Mouse (Mus musculus): Measurements from ENCODE around the gene Mmp21. TPM values are rescaled to one million over a fixed set of nuclear protein-coding genes. Genes with fewer than 3 reads are reported as not detected.
"Not testable (repeated sequence)": the region's sequence is repeated elsewhere in the genome, so short reads cannot be mapped to it uniquely, and the experiment has no call there.

Gene Mmp21
- total RNA-seq (2021), result under 1 TPM in 1 of 2 experiments, not detected in 1; 0.27 TPM

DNA sequence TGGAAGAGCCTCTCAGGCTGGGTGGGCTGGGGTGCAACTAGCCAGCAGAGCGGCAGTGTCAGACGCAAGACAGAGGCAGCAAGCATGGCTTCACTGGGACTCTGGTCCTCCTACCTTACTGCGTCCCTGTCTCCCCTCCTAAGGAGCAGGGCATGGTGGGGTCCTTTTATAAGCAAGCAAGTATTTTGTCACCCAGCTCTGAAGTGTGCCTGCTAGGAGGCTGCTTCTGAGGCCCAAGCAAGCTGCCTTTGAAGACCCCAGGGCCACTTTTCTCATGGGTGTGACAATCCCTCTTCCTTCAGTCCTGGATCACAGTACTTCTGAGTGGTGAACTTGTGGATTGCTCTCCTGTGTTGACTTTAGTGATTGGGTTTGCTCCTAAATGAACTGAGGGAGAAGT lies at the start of gene Mmp21:
Gene Mmp21 (minus strand): TSS at position 101 of the 400 bp plus-strand sequence.
- no peak for DNase-seq (ENCODE audit: low spot score in 2 of 2)
- intact Hi-C loops (cut with DNase I), result loop anchor here (10.0 kb wide), 1 partner anchor 1805 kb away; no protein-coding TSS in a partner anchor

- intact Hi-C loops (cut with DNase I), result no loop called here
- no peak for DNase-seq (ENCODE audit: low spot score in 2 of 2)
Observed at GRCm38 (mm10) chr7:133729351-133729750, 49.5 kb upstream of the Mmp21 start.

GRCm38 (mm10) chr7:133727027-133727426 lies 47.2 kb upstream of the Mmp21 start:
- intact Hi-C loops (cut with DNase I), result no loop called here
- no peak for DNase-seq (ENCODE audit: low spot score in 2 of 2)

DNA sequence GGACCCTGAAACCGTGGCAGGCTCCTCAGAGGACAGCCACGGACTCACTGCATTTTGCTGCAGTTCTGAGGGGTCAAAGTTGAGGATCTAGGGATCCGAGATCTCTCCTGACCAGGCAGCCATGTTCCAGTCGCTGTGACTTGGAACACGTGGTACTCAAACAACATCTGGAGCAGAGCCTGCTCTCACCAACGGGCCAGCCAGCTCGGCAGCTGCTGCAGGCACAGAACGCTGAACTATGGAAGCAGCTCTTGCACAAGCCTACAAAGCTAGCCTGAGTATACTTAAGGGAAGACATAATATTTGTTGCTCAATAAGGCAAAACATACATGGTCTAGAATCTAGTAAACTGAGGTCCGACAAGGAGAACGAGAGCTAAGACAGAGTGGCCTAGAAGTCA lies 45.7 kb upstream of the Mmp21 start:
- no peak for DNase-seq (ENCODE audit: low spot score in 2 of 2)
- intact Hi-C loops (cut with DNase I), result no loop called here

- intact Hi-C loops (cut with DNase I), result loop anchor here (5.0 kb wide), 1 partner anchor 52 kb away; the partner anchor contains the start of gene Fank1
Observed at GRCm38 (mm10) chr7:133724844-133725243, 45.0 kb upstream of the Mmp21 start.

GRCm38 (mm10) chr7:133720616-133721015 lies 40.8 kb upstream of the Mmp21 start:
- intact Hi-C loops (cut with DNase I), result loop anchor here (5.0 kb wide), 1 partner anchor 57 kb away; the partner anchor contains the start of gene Fank1
- DNase-seq (ENCODE audit: low spot score in 2 of 2), result no peak

More at GRCm38 (mm10) chr7:133724844-133725243, 45.0 kb upstream of the Mmp21 start:
- no peak for DNase-seq (ENCODE audit: low spot score in 2 of 2)

GRCm38 (mm10) chr7:133718580-133718979 lies 38.7 kb upstream of the Mmp21 start:
- intact Hi-C loops (cut with DNase I), result no loop called here

DNA sequence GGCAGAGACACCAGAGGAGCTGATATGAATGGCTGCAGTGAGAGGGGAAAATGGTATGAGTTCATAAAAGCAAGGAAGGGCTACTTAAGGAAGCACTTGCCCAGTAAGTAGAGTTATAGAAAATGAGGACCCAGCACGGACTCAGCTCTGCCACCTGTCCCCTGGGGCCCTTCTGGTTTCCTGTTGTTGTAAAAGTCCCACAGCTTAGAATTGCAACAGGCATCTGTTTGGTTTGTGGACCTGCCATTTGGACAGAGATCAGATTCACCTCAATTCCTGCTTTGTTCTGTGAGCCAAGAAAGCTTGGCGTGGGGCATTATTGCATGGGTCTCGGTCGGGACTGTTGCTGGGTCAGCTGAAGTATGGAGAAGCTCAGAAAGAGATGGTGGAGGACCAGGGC lies 35.5 kb upstream of the Mmp21 start:
- DNase-seq (ENCODE audit: low spot score in 2 of 2), result no peak
- intact Hi-C loops (cut with DNase I), result no loop called here

More at GRCm38 (mm10) chr7:133718580-133718979, 38.7 kb upstream of the Mmp21 start:
- no peak for DNase-seq (ENCODE audit: low spot score in 2 of 2)

- no peak for DNase-seq (ENCODE audit: low spot score in 2 of 2)
- intact Hi-C loops (cut with DNase I), result loop anchor here (5.0 kb wide), 1 partner anchor 75 kb away; the partner anchor contains the start of gene Dhx32
Observed at GRCm38 (mm10) chr7:133707301-133707700, 27.4 kb upstream of the Mmp21 start.

- no peak for DNase-seq (ENCODE audit: low spot score in 2 of 2)
- intact Hi-C loops (cut with DNase I), result no loop called here
Observed at GRCm38 (mm10) chr7:133703906-133704305, 24.0 kb upstream of the Mmp21 start.

DNA sequence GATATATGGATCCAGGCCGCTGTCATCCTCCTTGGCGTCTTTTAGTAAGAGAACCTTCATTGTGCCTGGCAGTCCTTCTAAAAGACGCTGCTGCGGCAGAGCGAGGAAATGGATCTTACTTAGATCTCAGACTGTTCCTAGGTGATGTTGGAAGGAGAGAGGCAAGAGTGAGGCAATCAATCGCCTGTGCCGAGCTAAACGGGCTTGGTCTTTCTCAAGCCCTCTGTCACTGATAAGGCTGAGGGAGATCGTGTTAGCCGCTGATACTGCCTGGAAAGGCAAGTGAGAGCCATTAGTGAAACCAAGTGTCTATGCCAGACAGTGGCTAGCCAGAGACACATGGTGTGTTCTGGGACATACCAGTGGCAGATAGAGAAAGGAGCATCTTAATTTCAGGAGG lies 22.5 kb upstream of the Mmp21 start:
- DNase-seq (ENCODE audit: low spot score in 2 of 2), result no peak
- intact Hi-C loops (cut with DNase I), result no loop called here

DNA sequence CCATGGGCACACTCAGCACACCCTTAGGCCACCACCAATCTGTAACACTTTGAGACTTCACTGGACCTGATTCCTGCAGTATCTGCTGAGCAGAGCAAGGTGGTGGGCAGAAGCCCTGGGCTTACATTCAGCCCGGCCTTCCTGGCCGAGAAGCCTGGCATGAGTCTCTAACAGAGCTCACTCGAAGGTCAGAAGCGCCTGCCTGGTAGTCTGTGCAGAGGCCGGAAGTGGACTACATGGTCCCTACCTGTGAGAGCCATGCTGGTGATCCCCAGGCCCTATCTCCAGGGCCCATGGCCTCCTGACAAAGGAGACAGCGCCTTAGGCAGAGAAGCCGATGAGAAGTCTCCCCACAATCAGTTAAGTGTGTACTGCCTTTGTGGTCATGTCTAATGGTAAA lies 21.5 kb upstream of the Mmp21 start:
- intact Hi-C loops (cut with DNase I), result no loop called here
- no peak for DNase-seq (ENCODE audit: low spot score in 2 of 2)

DNA sequence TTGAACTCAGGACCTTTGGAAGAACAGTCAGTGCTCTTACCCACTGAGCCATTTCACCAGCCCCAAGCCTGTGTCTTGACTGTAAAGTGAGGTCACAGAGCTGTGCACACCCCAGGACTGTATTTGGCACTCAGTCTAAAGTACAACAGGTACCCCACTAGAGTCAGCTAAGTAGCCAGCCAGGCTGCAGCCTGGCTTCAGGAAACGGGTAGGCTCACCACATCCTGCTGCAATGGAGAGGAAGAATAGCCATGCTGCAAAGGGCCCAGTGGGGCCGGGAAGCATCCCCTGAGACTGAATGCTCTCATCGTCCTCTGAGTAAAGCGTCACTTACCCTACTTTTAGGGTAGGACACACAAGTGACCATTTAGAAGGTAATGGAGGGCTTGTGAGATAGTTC lies 20.0 kb upstream of the Mmp21 start:
- intact Hi-C loops (cut with DNase I), result no loop called here
- DNase-seq (ENCODE audit: low spot score in 2 of 2), result no peak

DNA sequence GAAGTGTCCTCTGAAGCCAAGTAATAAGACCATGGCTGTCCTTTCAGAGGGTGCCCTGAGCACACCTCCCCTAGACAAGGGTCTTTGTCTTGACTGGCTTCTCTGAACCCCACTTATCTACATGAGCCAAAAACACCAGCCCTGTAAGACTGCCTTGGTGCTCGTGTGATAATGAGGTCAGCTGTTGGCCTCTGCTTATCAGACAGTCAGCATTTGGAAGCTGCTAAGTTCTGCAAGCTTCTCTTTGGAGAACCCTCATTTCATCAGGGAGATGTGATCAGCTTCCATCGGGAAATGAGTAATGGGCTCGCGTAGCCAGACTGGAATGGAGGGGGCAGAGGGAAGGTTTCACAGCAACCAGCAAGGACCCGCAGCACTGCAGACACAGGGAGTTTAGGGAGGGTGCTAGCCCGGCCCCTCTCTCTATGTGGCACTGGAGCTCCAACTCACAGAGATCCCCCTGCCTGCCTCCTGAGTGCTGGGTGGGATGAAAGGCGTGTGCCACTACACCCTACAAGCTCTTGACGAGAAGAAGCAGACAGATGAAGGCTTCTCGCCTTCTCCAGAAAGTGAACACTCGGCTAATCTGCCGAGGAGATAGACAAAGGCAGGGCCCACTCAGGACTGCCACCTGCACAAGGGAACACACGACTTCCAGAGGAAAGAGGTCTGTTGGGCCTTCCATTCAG lies 18.3 kb upstream of the Mmp21 start:
- no peak for DNase-seq (ENCODE audit: low spot score in 2 of 2)
- intact Hi-C loops (cut with DNase I), result no loop called here

DNA sequence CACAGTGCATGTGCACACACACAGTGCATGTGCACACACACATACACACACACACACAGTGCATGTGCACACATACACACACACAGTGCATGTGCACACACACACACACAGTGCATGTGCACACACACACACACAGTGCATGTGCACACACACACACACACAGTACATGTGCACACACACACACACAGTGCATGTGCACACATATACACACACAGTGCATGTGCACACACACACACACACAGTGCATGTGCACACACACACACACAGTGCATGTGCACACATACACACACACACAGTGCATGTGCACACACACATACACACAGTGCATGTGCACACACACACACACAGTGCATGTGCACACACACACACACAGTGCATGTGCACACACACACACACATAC lies 5.8 kb upstream of the Mmp21 start:
- intact Hi-C loops (cut with DNase I), result loop anchor here (10.0 kb wide), 1 partner anchor 1799 kb away; no protein-coding TSS in a partner anchor
- not testable (repeated sequence) for DNase-seq (ENCODE audit: low spot score in 2 of 2)

GRCm38 (mm10) chr7:133684701-133685100 lies 4.8 kb upstream of the Mmp21 start:
- intact Hi-C loops (cut with DNase I), result loop anchor here (10.0 kb wide), 1 partner anchor 1800 kb away; no protein-coding TSS in a partner anchor
- no peak for DNase-seq (ENCODE audit: low spot score in 2 of 2)

- intact Hi-C loops (cut with DNase I), result loop anchor here (10.0 kb wide), 1 partner anchor 1801 kb away; no protein-coding TSS in a partner anchor
- DNase-seq (ENCODE audit: low spot score in 2 of 2), result no peak
Observed at GRCm38 (mm10) chr7:133684110-133684509, 4.2 kb upstream of the Mmp21 start.

- intact Hi-C loops (cut with DNase I), result loop anchor here (10.0 kb wide), 1 partner anchor 1801 kb away; no protein-coding TSS in a partner anchor
Observed at GRCm38 (mm10) chr7:133683626-133684025, 3.8 kb upstream of the Mmp21 start.

GRCm38 (mm10) chr7:133679439-133679838 lies 422 bp downstream of the Mmp21 start:
- DNase-seq (ENCODE audit: low spot score in 2 of 2), result no peak
- intact Hi-C loops (cut with DNase I), result no loop called here

More at GRCm38 (mm10) chr7:133683626-133684025, 3.8 kb upstream of the Mmp21 start:
- DNase-seq (ENCODE audit: low spot score in 2 of 2), result no peak

DNA sequence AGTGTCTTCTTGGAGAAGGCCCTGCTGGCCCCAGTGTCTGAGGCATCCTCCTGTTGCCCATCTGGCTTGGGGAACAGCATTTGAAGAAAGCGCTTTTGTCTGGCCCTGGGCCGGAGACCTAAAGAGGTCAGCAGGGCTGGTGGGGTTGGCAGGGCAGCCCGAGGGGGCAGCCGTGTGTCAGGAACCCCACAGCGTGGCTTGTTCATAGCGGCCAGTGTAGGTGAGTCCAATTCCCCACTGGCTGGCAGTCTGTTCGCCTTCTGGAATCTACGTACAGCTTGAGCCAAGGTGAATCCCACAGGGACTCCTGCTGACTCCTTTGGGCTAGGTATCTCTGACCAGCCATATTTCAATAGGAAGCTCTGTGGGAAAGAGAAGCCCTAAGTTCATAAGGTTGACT lies 1.1 kb downstream of the Mmp21 start:
- DNase-seq (ENCODE audit: low spot score in 2 of 2), result no peak
- intact Hi-C loops (cut with DNase I), result no loop called here

- DNase-seq (ENCODE audit: low spot score in 2 of 2), result no peak
- intact Hi-C loops (cut with DNase I), result no loop called here
Observed at GRCm38 (mm10) chr7:133676002-133676401, 3.9 kb downstream of the Mmp21 start.

Measured in left cerebral cortex, postnatal 36 days (tissue).